Mouse (Mus musculus): ENCODE results near the gene Znrf1. TPM values are rescaled to one million over a fixed set of nuclear protein-coding genes. Genes with fewer than 3 reads are reported as not detected.

Gene Znrf1
- polyA plus RNA-seq, 1 experiment = 23.5 TPM

GRCm38 (mm10) chr8:111531191-111531590 lies 4.7 kb upstream of the Znrf1 start:
- 63% methylated on average over 12 of the region's 12 CpGs for WGBS
- DNase-seq (ENCODE audit: low read depth, low spot score) = no peak

- 72% methylated on average over 17 of the region's 17 CpGs for WGBS
- no peak for DNase-seq (ENCODE audit: low read depth, low spot score)
Measured at GRCm38 (mm10) chr8:111531621-111532020, 4.3 kb upstream of the Znrf1 start.

- WGBS = 30% methylated on average over 4 of the region's 4 CpGs
- DNase-seq (ENCODE audit: low read depth, low spot score) = no peak
Measured at GRCm38 (mm10) chr8:111533503-111533902, 2.4 kb upstream of the Znrf1 start.

GRCm38 (mm10) chr8:111535491-111535890 lies 406 bp upstream of the Znrf1 start:
- 35% methylated on average over 5 of the region's 5 CpGs for WGBS
- DNase-seq (ENCODE audit: low read depth, low spot score) = no peak

GRCm38 (mm10) chr8:111536978-111537764 lies 1.3 kb downstream of the Znrf1 start:
- DNase-seq (ENCODE audit: low read depth, low spot score) = no peak
- WGBS = 1% methylated on average over 63 of the region's 64 CpGs

GRCm38 (mm10) chr8:111537765-111538158 lies 1.9 kb downstream of the Znrf1 start:
- no peak for DNase-seq (ENCODE audit: low read depth, low spot score)
- WGBS = 5% methylated on average over 8 of the region's 8 CpGs

GRCm38 (mm10) chr8:111538194-111538593 lies 2.3 kb downstream of the Znrf1 start:
- WGBS = 3% methylated on average over 2 of the region's 2 CpGs
- no peak for DNase-seq (ENCODE audit: low read depth, low spot score)

GRCm38 (mm10) chr8:111539422-111540076 lies 3.7 kb downstream of the Znrf1 start:
- WGBS = 70% methylated on average over 10 of the region's 10 CpGs

GRCm38 (mm10) chr8:111543712-111544380 lies 7.9 kb downstream of the Znrf1 start:
- DNase-seq (ENCODE audit: low read depth, low spot score) = no peak
- WGBS = 92% methylated on average over 9 of the region's 9 CpGs

More at GRCm38 (mm10) chr8:111539422-111540076, 3.7 kb downstream of the Znrf1 start:
- DNase-seq (ENCODE audit: low read depth, low spot score) = no peak

- 57% methylated on average over 8 of the region's 8 CpGs for WGBS
- no peak for DNase-seq (ENCODE audit: low read depth, low spot score)
Measured at GRCm38 (mm10) chr8:111545406-111546156, 9.7 kb downstream of the Znrf1 start.

- DNase-seq (ENCODE audit: low read depth, low spot score) = no peak
- WGBS = 91% methylated on average over 3 of the region's 3 CpGs
Measured at GRCm38 (mm10) chr8:111547144-111547543, 11.2 kb downstream of the Znrf1 start.

GRCm38 (mm10) chr8:111548201-111548600 lies 12.3 kb downstream of the Znrf1 start:
- 50% methylated on average over 6 of the region's 6 CpGs for WGBS
- DNase-seq (ENCODE audit: low read depth, low spot score) = no peak

GRCm38 (mm10) chr8:111550002-111550870 lies 14.3 kb downstream of the Znrf1 start:
- 77% methylated on average over 9 of the region's 9 CpGs for WGBS
- no peak for DNase-seq (ENCODE audit: low read depth, low spot score)

GRCm38 (mm10) chr8:111551511-111552130 lies 15.7 kb downstream of the Znrf1 start:
- DNase-seq (ENCODE audit: low read depth, low spot score) = no peak
- WGBS = 73% methylated on average over 8 of the region's 8 CpGs

GRCm38 (mm10) chr8:111561824-111562223 lies 25.9 kb downstream of the Znrf1 start:
- DNase-seq (ENCODE audit: low read depth, low spot score) = no peak
- 83% methylated on average over 4 of the region's 4 CpGs for WGBS

GRCm38 (mm10) chr8:111562274-111562803 lies 26.4 kb downstream of the Znrf1 start:
- no peak for DNase-seq (ENCODE audit: low read depth, low spot score)
- WGBS = 87% methylated on average over 5 of the region's 5 CpGs

- no peak for DNase-seq (ENCODE audit: low read depth, low spot score)
- 92% methylated on average over 5 of the region's 5 CpGs for WGBS
Measured at GRCm38 (mm10) chr8:111563075-111563474, 27.2 kb downstream of the Znrf1 start.

- WGBS = 78% methylated on average over 4 of the region's 4 CpGs
Measured at GRCm38 (mm10) chr8:111563687-111564086, 27.8 kb downstream of the Znrf1 start.

More at GRCm38 (mm10) chr8:111563687-111564086, 27.8 kb downstream of the Znrf1 start:
- no peak for DNase-seq (ENCODE audit: low read depth, low spot score)

Measured in large intestine, adult 2 months (tissue).